Mouse (Mus musculus) heart, postnatal 0 days (tissue): ENCODE measurements around the gene Syne2. TPM values are rescaled to one million over a fixed set of nuclear protein-coding genes. Genes with fewer than 3 reads are reported as not detected.

Source experiments
- ATAC-seq: fragments of 200-750 bp; cut with Nextera tagmentation; 2 replicates; pipeline ENCODE4 v1.8.0; 2017; ENCODE audit warnings: low read depth, moderate number of reproducible peaks, moderate library complexity; ENCODE audit not compliant: insufficient read depth
- DNase-seq: peaks from one replicate; pipeline ENCODE4 v3.0.0-alpha.2; 2016; ENCODE audit warnings: low spot score
- H3K27ac ChIP-seq: fragments of 300-500 bp; sonication (generic); 2 replicates; pipeline ENCODE4 v1.5.1; 2014; ENCODE audit warnings: low read depth, mild to moderate bottlenecking
- H3K27me3 ChIP-seq: fragments of 300-500 bp; sonication (generic); 2 replicates; pipeline ENCODE4 v1.6.1; 2014; ENCODE audit warnings: low read length, mixed read lengths; ENCODE audit not compliant: control insufficient read depth, insufficient read depth
- H3K36me3 ChIP-seq: fragments of 300-500 bp; sonication (generic); replicated peaks from 2 replicates; pipeline ENCODE4 v1.6.1; 2014; ENCODE audit warnings: low read length, mixed read lengths; ENCODE audit not compliant: control insufficient read depth, insufficient read depth
- H3K4me1 ChIP-seq: fragments of 300-500 bp; sonication (generic); 2 replicates; pipeline ENCODE4 v1.6.1; 2014; ENCODE audit warnings: antibody characterized with exemption; ENCODE audit not compliant: control insufficient read depth, insufficient read depth
- H3K4me2 ChIP-seq: fragments of 300-500 bp; sonication (generic); 2 replicates; pipeline ENCODE4 v1.6.1; 2014; ENCODE audit warnings: low read depth, mild to moderate bottlenecking, low read length, moderate library complexity
- H3K4me3 ChIP-seq: fragments of 300-500 bp; sonication (generic); 2 replicates; pipeline ENCODE4 v1.5.1; 2014; ENCODE audit warnings: low read depth, low read length
- H3K9ac ChIP-seq: fragments of 300-500 bp; sonication (generic); replicated peaks from 2 replicates; pipeline ENCODE4 v1.6.1; 2014; ENCODE audit warnings: low read depth, low read length, mixed read lengths
- H3K9me3 ChIP-seq: fragments of 300-500 bp; sonication (generic); replicated peaks from 2 replicates; pipeline ENCODE4 v1.6.1; 2016; ENCODE audit warnings: low read length; ENCODE audit not compliant: control insufficient read depth
- CTCF ChIP-seq: IDR thresholded peaks from 2 replicates; pipeline ENCODE4 v1.5.1; 2016; ENCODE audit warnings: antibody characterized with exemption, control low read depth, low read depth
- EP300 ChIP-seq: IDR thresholded peaks from 2 replicates; pipeline ENCODE4 v1.6.1; 2016; ENCODE audit warnings: antibody characterized with exemption, low read depth
- WGBS: fragments of 180-500 bp; shearing (Covaris S2); extraction: QIAGEN DNeasy Blood & Tissue Kit; methylation state at CpG from one replicate; pipeline ENCODE4 v1.1.7; 2014; 5-methylcytosine and 5-hydroxymethylcytosine counted together
- polyA plus RNA-seq: library from polyadenylated mRNA; unstranded; fragments of >200 nt; fragmentation: Nextera tagmentation; extraction: Ambion mirVana; gene quantifications from 2 replicates; pipeline ENCODE4 v1.2.1, GENCODE M21; 2015
- total RNA-seq: library from RNA; depleted of rRNA; stranded (reverse); fragments of >200 nt; gene quantifications from 2 replicates; pipeline ENCODE4 v1.2.3, GENCODE M21; 2014; ENCODE audit warnings: low replicate concordance

Gene Syne2
- total and polyA plus RNA-seq, 2 experiments from 2014 or later, result 22.9 to 34.7 TPM

DNA sequence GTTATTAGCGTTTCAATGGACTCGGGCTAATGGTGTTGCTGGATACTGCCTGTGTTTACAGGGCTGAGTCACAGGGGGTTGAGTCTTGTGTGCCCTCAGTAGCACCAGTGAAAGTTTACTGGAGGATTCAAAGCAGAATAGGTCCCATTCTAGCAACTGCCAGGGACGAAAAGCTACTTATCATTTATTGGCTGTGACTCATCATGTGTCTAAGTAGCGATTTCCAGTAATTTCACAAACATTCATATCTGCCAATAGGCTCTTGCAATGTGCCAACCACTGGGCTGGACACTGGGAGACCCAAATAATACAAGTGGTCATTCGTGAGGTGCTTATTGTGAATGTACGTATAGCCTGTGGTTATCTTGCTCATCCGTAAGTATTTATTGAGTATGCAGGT is 2.3 kb downstream of the Syne2 start:
- peaks cover 24% of the 10 kb centered on the region; the same call in 1 of the 2 replicates for H3K4me1 ChIP-seq
- WGBS, result 86% methylated on average over 7 of the region's 7 CpGs
- no peaks in the 10 kb centered on the region for H3K36me3 ChIP-seq
- no peak overlapping the region for H3K4me3 ChIP-seq
- no peak overlapping the region for H3K27ac ChIP-seq
- no peak for DNase-seq
- TF ChIP-seq CTCF (no peak), EP300 (no peak)
- H3K9me3 ChIP-seq, result no peaks in the 10 kb centered on the region
- H3K9ac ChIP-seq, result no peak overlapping the region
- no peaks in the 10 kb centered on the region for H3K27me3 ChIP-seq
- no peak overlapping the region for H3K4me2 ChIP-seq
- no peak for ATAC-seq

- Histone ChIP-seq H3K27ac (no peak overlapping the region), H3K4me1 (peaks cover 28% of the 10 kb centered on the region; the same call in 1 of the 2 replicates), H3K4me3 (no peak overlapping the region), H3K9ac (no peak overlapping the region), H3K27me3 (no peaks in the 10 kb centered on the region), H3K36me3 (no peaks in the 10 kb centered on the region), H3K4me2 (no peak overlapping the region), H3K9me3 (no peaks in the 10 kb centered on the region)
- no peak for DNase-seq
- ATAC-seq, result no peak
- TF ChIP-seq CTCF, result no peak
- TF ChIP-seq EP300, result no peak
- WGBS, result 33% methylated on average over 6 of the region's 6 CpGs
These were observed 4.2 kb downstream of the Syne2 start for GRCm38 (mm10) chr12:75822122-75822521.

DNA sequence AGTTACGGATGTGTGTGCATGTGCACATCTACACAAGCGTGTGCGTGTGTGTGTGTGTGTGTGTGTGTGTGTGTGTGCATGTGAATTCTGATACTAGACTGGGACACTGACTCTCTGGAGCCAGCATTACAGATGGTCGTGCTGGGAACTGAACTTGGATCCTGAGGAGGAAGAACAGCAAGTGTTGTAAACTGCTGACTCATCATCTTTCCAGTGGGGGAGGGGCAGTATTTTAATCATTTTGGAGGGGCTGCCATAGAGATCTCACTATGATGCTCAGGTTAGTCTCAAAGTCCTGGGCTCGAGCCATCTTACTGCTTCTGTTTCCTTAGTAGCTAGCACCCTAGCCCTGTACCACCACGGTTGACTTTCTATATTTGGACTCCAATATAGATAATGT is 5.5 kb downstream of the Syne2 start:
- Histone ChIP-seq H3K4me1 (peaks cover 26% of the 10 kb centered on the region; the same call in 1 of the 2 replicates), H3K36me3 (no peaks in the 10 kb centered on the region), H3K27ac (no peak overlapping the region), H3K4me2 (no peak overlapping the region), H3K9me3 (no peaks in the 10 kb centered on the region), H3K4me3 (no peak overlapping the region), H3K27me3 (no peaks in the 10 kb centered on the region), H3K9ac (no peak overlapping the region)
- ATAC-seq (no peak), DNase-seq (no peak)
- TF ChIP-seq EP300 (no peak), CTCF (no peak)
- WGBS, result 60% methylated on average over 6 of the region's 6 CpGs

DNA sequence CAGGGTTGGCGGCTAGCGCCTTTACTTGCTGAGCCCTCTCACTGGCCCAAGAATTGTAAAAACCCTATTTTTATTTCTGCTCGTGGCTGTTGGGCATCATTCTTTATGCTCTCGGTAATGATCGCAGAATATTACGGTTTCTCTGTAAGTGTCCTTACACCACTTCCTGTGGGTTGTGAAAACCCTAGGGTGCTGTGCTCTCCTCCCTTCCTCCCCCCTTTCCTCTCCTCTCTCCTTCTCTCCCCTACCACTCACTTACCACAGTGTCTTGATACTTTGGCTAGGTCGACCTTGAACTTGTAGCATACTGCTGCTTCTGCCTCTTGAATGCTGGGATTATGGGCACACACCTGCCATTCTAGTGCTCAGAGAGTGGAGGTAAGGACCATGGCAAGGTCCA is 7.5 kb downstream of the Syne2 start:
- DNase-seq (no peak), ATAC-seq (no peak)
- Histone ChIP-seq H3K27me3 (no peaks in the 10 kb centered on the region), H3K4me2 (no peak overlapping the region), H3K4me1 (0 out of 2 replicates have a peak, but pooled peaks cover 15% of the 10 kb centered on the region), H3K27ac (no peak overlapping the region), H3K9me3 (no peaks in the 10 kb centered on the region), H3K36me3 (no peaks in the 10 kb centered on the region), H3K4me3 (no peak overlapping the region), H3K9ac (no peak overlapping the region)
- WGBS, result 86% methylated on average over 7 of the region's 7 CpGs
- TF ChIP-seq CTCF (no peak), EP300 (no peak)

DNA sequence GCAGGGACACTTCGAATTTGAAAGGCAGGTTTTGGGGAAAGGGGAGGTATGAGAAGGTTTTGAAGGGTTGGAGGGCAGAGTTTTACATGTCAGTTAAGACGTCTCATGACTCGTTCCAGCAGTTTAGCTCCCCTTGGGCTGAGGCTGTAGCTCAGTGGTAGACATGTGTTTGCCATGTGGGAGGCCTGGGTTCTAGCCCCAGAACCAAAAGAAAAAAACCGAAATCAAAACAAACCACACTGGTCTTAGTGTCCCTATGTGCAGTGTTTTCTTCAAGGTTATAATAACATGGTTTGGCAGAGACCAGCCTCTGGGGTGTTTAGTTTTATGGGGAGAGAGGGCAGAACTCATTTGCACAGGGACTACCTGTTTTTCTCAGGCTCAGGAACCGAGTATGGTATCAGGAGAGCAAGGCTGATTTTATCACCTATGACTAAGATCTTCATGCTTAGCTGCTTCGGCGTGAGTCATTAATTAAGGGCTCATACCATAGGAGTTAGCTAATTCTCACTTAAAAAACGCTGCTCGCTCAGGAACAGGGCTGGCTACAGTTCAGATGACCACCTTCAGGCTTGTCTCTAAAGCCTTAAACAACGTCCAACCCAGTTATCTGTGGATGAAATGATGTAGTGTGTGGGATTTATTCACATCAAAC is 8.9 kb downstream of the Syne2 start:
- no peak for ATAC-seq

DNA sequence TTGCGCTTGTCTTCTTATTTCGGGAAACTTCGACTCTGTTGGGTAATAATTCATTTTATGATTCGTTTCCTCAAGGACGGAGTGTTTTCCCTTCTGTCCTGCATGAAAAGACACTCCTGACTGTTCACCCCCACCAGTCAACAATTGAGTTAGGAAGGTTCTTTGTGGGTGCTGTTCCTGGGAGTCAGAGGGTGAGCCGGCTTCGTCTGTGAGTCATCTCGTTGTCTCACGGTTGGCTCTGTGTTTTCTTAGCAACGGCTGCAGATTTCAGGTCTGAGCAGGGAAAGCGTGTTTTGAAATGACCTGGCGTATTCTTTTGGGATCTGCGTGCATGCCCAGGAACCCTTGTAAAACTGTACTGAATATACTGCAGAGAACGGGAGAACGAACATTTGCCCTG is 9.8 kb downstream of the Syne2 start:
- Histone ChIP-seq H3K9me3 (no peaks in the 10 kb centered on the region), H3K4me1 (0 out of 2 replicates have a peak, but pooled peaks cover 20% of the 10 kb centered on the region), H3K4me3 (no peak overlapping the region), H3K36me3 (no peaks in the 10 kb centered on the region), H3K4me2 (no peak overlapping the region), H3K27me3 (no peaks in the 10 kb centered on the region), H3K9ac (no peak overlapping the region), H3K27ac (no peak overlapping the region)
- 70% methylated on average over 15 of the region's 15 CpGs for WGBS
- no peak for TF ChIP-seq CTCF
- ATAC-seq, result no peak
- no peak for DNase-seq

More for the DNA sequence above, 8.9 kb downstream of the Syne2 start:
- no peak overlapping the region for H3K4me3 ChIP-seq
- no peaks in the 10 kb centered on the region for H3K9me3 ChIP-seq
- no peak for TF ChIP-seq CTCF
- no peak for TF ChIP-seq EP300
- WGBS, result 43% methylated on average over 10 of the region's 10 CpGs
- H3K4me1 ChIP-seq, result 0 out of 2 replicates have a peak, but pooled peaks cover 15% of the 10 kb centered on the region
- no peak overlapping the region for H3K4me2 ChIP-seq
- H3K9ac ChIP-seq, result no peak overlapping the region
- H3K27ac ChIP-seq, result no peak overlapping the region
- H3K27me3 ChIP-seq, result no peaks in the 10 kb centered on the region
- DNase-seq, result no peak
- H3K36me3 ChIP-seq, result no peaks in the 10 kb centered on the region
